Mouse (Mus musculus): ENCODE data around the gene Gm8765. TPM values are rescaled to one million over a fixed set of nuclear protein-coding genes. Genes with fewer than 3 reads are reported as not detected.
"Not testable (repeated sequence)": the region's sequence is repeated elsewhere in the genome, so short reads cannot be mapped to it uniquely, and the experiment has no call there.

Gene Gm8765
- not detected in 2 replicates for polyA plus RNA-seq (2016; fragmentation: Nextera tagmentation; extraction: Ambion mirVana)

DNA sequence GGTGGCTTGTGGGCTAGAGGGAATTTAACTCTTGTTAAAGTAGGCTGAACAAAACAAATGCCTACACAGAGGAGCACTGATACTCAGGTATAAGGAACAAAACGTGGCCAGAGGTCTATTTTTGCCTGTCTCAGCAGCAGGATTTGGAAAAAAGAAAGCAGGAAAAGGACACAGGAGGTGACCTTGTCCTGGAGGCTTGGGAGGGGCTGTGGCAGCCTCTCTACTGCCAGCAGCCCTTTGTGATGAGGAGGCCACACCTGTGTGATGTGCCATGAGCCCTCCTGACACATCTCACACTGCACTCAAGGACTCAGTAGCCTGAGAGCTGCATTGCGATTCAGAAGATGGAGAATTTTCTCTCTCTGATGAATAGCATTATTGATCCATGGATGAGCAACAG lies at the start of gene Gm8765:
Gene Gm8765 (plus strand): TSS at position 301 of the 400 bp plus-strand sequence.
- not testable (repeated sequence) for H3K4me3 ChIP-seq; H3K9me3 ChIP-seq; H3K4me2 ChIP-seq (replicated peaks); H3K4me1 ChIP-seq; H3K36me3 ChIP-seq; H3K27me3 ChIP-seq; ATAC-seq (ENCODE audit: low FRiP score, low read depth); H3K9ac ChIP-seq (replicated peaks); H3K27ac ChIP-seq (replicated peaks)
- WGBS = 41% methylated on average over 1 of the region's 2 CpGs

DNA sequence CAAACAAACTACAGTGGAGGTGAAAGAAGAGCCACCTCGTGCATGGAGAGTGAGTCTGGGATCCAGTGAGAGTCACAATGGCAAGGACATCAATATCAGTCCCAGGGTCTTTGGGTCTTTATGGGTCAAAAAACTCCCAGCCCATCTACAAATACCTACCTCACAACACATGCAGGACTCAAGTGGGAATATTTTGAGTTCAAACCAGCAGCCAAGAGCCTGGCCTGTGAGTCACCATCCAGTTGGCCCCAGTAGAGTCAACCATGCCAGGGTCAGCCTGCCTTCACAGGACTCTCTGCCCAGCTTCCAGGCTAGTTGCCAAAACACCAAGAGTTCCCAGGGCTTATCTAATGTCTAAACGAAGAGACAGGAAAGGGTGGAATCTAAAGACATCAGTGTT lies 49.3 kb upstream of the Gm8765 start:
- H3K4me1 ChIP-seq; H3K4me2 ChIP-seq (replicated peaks); H3K9ac ChIP-seq (replicated peaks); H3K9me3 ChIP-seq; H3K4me3 ChIP-seq; ATAC-seq (ENCODE audit: low FRiP score, low read depth); H3K27me3 ChIP-seq; H3K27ac ChIP-seq (replicated peaks); H3K36me3 ChIP-seq: not testable (repeated sequence)
- 81% methylated on average over 2 of the region's 2 CpGs for WGBS

GRCm38 (mm10) chr13:50750282-50750681 lies 52.2 kb downstream of the Gm8765 start:
- H3K4me3 ChIP-seq; ATAC-seq (ENCODE audit: low FRiP score, low read depth); H3K36me3 ChIP-seq; H3K4me1 ChIP-seq; H3K9ac ChIP-seq (replicated peaks); H3K4me2 ChIP-seq (replicated peaks); H3K9me3 ChIP-seq; H3K27ac ChIP-seq (replicated peaks); H3K27me3 ChIP-seq: not testable (repeated sequence)

DNA sequence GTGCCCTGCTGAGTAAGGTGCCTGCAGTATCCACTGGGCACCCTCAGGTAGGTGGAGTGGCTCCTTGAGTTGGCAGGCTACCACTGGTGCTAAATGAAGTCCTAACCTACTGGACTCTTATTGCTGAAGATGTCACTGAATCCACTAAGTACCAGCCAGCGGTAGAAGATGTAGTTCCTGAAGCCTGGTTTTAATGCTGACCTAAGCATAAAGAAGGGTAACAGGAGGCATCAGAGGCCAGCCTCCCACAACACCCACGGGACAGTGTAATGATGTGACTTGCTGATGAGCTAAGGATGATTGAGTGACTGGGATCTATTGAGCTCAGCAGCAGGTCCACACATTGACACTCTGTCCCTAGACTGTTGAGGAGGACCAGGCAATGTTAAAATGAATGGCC lies 53.6 kb downstream of the Gm8765 start:
- H3K4me2 ChIP-seq (replicated peaks) = no peak overlapping the region
- H3K9ac ChIP-seq (replicated peaks) = no peak overlapping the region
- H3K27me3 ChIP-seq = no peaks in the 10 kb centered on the region
- no peak overlapping the region for H3K4me3 ChIP-seq
- WGBS = 86% methylated on average over 2 of the region's 2 CpGs
- H3K36me3 ChIP-seq = no peaks in the 10 kb centered on the region
- no peaks in the 10 kb centered on the region for H3K9me3 ChIP-seq
- ATAC-seq (ENCODE audit: low FRiP score, low read depth) = no peak
- H3K27ac ChIP-seq (replicated peaks) = no peak overlapping the region
- no peaks in the 10 kb centered on the region for H3K4me1 ChIP-seq

DNA sequence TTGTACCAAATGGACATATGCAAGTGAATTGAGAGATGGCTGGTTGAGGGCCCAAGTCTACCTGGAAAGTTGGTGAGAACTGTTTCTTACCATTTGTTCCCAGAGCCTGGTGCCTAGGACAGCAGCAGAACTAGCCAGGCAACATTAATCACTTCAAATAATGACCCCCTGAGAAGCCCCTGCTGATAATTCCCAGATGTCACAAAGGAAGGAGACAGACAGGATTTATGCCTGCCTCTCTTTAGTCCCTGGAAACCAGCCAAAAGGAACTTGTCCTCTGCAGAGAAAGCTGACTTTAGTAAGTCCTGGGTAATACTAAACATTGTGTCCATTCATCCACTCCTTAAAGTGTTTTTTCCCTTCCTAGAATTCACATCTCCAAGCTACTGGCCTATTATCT lies 54.8 kb downstream of the Gm8765 start:
- H3K4me1 ChIP-seq; ATAC-seq (ENCODE audit: low FRiP score, low read depth); H3K9ac ChIP-seq (replicated peaks); H3K4me3 ChIP-seq; H3K27me3 ChIP-seq; H3K27ac ChIP-seq (replicated peaks); H3K36me3 ChIP-seq; H3K9me3 ChIP-seq; H3K4me2 ChIP-seq (replicated peaks): not testable (repeated sequence)

Small RNA genes lying within 50 kb of the gene (microRNA-seq; reads per million reads assigned to microRNA genes)
- gene Gm23952 = not detected

Other genes with a start within 250 kb of the Gm8765 start
- gene Nutm2, start 231.0 kb upstream of the Gm8765 start, polyA plus RNA-seq (2016; fragmentation: Nextera tagmentation; extraction: Ambion mirVana) = not detected in 2 replicates
- not detected in 2 replicates for gene Gm904, start 55.1 kb upstream of the Gm8765 start, polyA plus RNA-seq (2016; fragmentation: Nextera tagmentation; extraction: Ambion mirVana)

All from midbrain, embryonic 12.5 days (tissue).